Mouse (Mus musculus): Measurements from ENCODE around the gene Grm4. TPM values are rescaled to one million over a fixed set of nuclear protein-coding genes. Genes with fewer than 3 reads are reported as not detected.

Grm4 gene
- polyA plus RNA-seq, 1 experiment, result 310 TPM

- DNase-seq, result peak in 1 of 2 experiments; percentile 53
- Histone ChIP-seq H3K4me1 (ENCODE audit: control insufficient read depth, insufficient read depth, low read length) (peaks cover 76% of the 10 kb centered on the region), H3K27ac (ENCODE audit: insufficient read depth, low read length) (peak overlapping the region; percentile 83), H3K4me3 (replicated peaks; ENCODE audit: insufficient read depth, low read depth, low read length) (no peak overlapping the region), H3K27me3 (ENCODE audit: control insufficient read depth, insufficient read depth, low read length) (no peaks in the 10 kb centered on the region)
- TF ChIP-seq CTCF (IDR thresholded peaks at IDR 0.05; ENCODE audit: borderline replicate concordance, insufficient read depth, low read depth, low read length) (no peak), POLR2A (IDR thresholded peaks at IDR 0.05; ENCODE audit: borderline replicate concordance, insufficient read depth, low read length) (no peak)
- 28% methylated on average over 8 of the region's 8 CpGs for WGBS
Observed at GRCm38 (mm10) chr17:27493969-27494368, 27.2 kb downstream of the Grm4 start.

DNA sequence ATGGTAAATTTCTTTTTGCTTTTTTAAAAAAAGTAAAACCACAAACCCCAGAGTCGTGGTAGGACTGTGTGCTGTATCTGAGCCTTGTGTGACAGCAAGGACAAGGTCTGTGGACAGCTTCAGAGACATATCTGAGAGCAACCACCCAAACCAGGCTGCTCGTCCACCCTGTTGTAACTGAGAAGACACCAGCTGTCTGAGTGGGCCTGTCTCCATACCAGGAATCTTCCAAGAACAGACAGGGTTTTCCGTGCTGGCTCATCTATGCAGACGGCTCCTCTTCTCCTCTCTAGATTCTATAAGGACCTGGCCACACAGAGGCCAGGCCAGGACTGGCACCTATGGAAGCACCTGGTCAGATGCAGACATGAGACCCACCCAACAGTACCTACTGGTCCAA lies 27.8 kb downstream of the Grm4 start:
- peaks cover 77% of the 10 kb centered on the region for H3K4me1 ChIP-seq (ENCODE audit: control insufficient read depth, insufficient read depth, low read length)
- WGBS, result 23% methylated on average over 4 of the region's 4 CpGs
- no peak for TF ChIP-seq CTCF (IDR thresholded peaks at IDR 0.05; ENCODE audit: borderline replicate concordance, insufficient read depth, low read depth, low read length)
- no peak for TF ChIP-seq POLR2A (IDR thresholded peaks at IDR 0.05; ENCODE audit: borderline replicate concordance, insufficient read depth, low read length)
- no peak for DNase-seq
- H3K27me3 ChIP-seq (ENCODE audit: control insufficient read depth, insufficient read depth, low read length), result no peaks in the 10 kb centered on the region
- H3K27ac ChIP-seq (ENCODE audit: insufficient read depth, low read length), result peak overlapping the region; percentile 83
- no peak overlapping the region for H3K4me3 ChIP-seq (replicated peaks; ENCODE audit: insufficient read depth, low read depth, low read length)

GRCm38 (mm10) chr17:27488173-27488823 lies 32.9 kb downstream of the Grm4 start:
- Histone ChIP-seq H3K27ac (ENCODE audit: insufficient read depth, low read length) (peak overlapping the region; percentile 77), H3K27me3 (ENCODE audit: control insufficient read depth, insufficient read depth, low read length) (no peaks in the 10 kb centered on the region), H3K4me1 (ENCODE audit: control insufficient read depth, insufficient read depth, low read length) (peaks cover 75% of the 10 kb centered on the region), H3K4me3 (replicated peaks; ENCODE audit: insufficient read depth, low read depth, low read length) (no peak overlapping the region)
- WGBS, result 14% methylated on average over 16 of the region's 16 CpGs
- no peak for DNase-seq
- no peak for TF ChIP-seq POLR2A (IDR thresholded peaks at IDR 0.05; ENCODE audit: borderline replicate concordance, insufficient read depth, low read length)
- TF ChIP-seq CTCF (IDR thresholded peaks at IDR 0.05; ENCODE audit: borderline replicate concordance, insufficient read depth, low read depth, low read length), result no peak

DNA sequence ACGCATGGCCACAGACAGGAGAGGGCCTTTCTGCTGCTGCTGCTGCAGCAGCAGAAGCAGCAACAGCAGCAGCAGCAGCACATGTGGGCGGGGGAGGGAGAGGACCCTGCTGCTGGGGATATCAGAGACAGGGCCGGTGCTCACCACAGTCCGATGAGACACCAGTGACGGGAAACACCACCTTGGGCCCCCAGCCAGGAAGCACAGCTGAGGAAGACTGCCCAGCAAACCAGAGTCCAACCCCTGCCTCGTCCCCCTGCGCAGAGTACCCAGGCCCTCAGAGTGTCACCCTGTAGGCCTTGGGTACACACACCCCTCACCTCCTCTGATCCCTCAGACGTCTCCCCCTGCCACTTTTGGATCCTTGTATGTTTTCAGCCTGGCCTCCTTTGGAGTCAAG lies 35.3 kb downstream of the Grm4 start:
- TF ChIP-seq POLR2A (IDR thresholded peaks at IDR 0.05; ENCODE audit: borderline replicate concordance, insufficient read depth, low read length) (no peak), CTCF (IDR thresholded peaks at IDR 0.05; ENCODE audit: borderline replicate concordance, insufficient read depth, low read depth, low read length) (no peak)
- Histone ChIP-seq H3K4me1 (ENCODE audit: control insufficient read depth, insufficient read depth, low read length) (peaks cover 89% of the 10 kb centered on the region), H3K27ac (ENCODE audit: insufficient read depth, low read length) (peak overlapping the region; percentile 61), H3K4me3 (replicated peaks; ENCODE audit: insufficient read depth, low read depth, low read length) (no peak overlapping the region), H3K27me3 (ENCODE audit: control insufficient read depth, insufficient read depth, low read length) (no peaks in the 10 kb centered on the region)
- 31% methylated on average over 8 of the region's 8 CpGs for WGBS
- DNase-seq, result no peak

GRCm38 (mm10) chr17:27483571-27483970 lies 37.6 kb downstream of the Grm4 start:
- TF ChIP-seq CTCF (IDR thresholded peaks at IDR 0.05; ENCODE audit: borderline replicate concordance, insufficient read depth, low read depth, low read length), result no peak
- 0 out of 2 replicates have a peak, but pooled peaks have one; percentile 8 for TF ChIP-seq POLR2A (IDR thresholded peaks at IDR 0.05; ENCODE audit: borderline replicate concordance, insufficient read depth, low read length)
- Histone ChIP-seq H3K4me1 (ENCODE audit: control insufficient read depth, insufficient read depth, low read length) (peaks cover 85% of the 10 kb centered on the region), H3K4me3 (replicated peaks; ENCODE audit: insufficient read depth, low read depth, low read length) (no peak overlapping the region), H3K27ac (ENCODE audit: insufficient read depth, low read length) (peak overlapping the region; percentile 87), H3K27me3 (ENCODE audit: control insufficient read depth, insufficient read depth, low read length) (no peaks in the 10 kb centered on the region)
- peak; percentile 79 to 92 for DNase-seq
- 21% methylated on average over 3 of the region's 3 CpGs for WGBS

DNA sequence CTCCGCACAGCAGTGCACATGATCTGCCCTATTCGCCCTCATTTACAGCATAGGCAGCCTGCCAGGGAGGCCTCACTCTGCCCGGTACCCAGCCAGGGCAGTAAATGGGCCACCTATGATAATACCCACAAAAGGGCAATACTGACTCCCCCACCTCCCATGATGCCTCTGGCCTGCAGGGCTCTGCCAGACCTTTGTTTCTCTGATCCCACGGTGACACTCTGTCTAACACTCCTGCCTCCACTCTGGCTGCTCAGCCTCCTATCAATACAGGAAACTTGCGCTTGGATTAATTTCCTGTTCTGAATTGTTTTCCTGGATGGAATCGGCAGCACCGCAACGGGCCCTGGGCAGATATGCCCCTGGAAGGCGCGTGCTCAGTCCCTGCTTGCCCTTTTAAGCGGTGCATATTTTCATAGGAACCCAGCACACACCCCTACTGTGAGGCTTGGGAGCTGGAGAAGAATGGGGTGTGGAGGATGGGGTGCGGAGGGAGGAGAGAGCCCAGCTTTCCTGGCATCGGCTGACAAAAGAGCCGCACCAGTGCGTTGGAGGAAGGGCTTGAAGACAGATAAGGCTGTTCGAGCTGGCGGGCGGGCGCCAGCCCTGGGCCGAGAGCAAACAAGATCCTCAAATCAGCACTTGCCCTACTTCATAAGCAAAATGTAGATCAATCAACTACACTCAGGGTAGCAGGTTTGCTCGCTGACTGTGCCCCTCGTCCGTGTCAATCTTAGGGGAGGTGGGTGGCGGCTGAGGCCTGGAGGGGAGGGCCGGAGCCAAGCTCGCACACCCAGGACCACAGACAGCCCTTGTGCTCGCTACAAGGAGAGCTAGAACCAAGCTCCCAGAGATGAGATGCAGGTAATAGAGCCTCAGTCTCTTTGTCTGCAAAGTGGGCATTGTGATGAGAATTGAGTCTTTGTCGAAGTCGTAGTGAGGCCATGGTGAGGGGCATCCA lies 40.8 kb downstream of the Grm4 start:
- H3K4me1 ChIP-seq (ENCODE audit: control insufficient read depth, insufficient read depth, low read length), result peaks cover 83% of the 10 kb centered on the region
- no peaks in the 10 kb centered on the region for H3K27me3 ChIP-seq (ENCODE audit: control insufficient read depth, insufficient read depth, low read length)
- peak; percentile 77 to 79 for DNase-seq
- WGBS, result 20% methylated on average over 29 of the region's 29 CpGs
- no peak overlapping the region for H3K4me3 ChIP-seq (replicated peaks; ENCODE audit: insufficient read depth, low read depth, low read length)
- TF ChIP-seq POLR2A (IDR thresholded peaks at IDR 0.05; ENCODE audit: borderline replicate concordance, insufficient read depth, low read length) (no peak), CTCF (IDR thresholded peaks at IDR 0.05; ENCODE audit: borderline replicate concordance, insufficient read depth, low read depth, low read length) (no peak)
- H3K27ac ChIP-seq (ENCODE audit: insufficient read depth, low read length), result peak overlapping the region; percentile 88

DNA sequence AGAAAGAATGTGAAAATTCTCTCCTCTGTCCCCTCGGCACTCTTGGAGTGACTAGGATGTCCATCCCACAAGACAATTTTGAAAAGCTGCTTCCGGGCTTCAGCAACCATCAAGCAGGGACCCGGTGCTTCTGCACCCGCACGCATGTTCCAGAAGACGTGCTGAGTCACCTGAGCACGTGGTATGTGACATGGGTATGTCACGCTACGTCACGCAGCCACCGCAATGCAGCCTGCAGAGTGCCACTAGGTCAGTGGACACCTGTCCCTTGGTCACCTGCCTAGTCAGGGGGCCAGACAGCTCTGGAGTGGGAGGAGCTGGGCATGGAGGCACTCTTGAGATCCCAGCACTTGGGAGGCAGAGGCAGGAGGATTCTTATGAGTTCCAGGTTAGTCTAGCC lies 45.6 kb downstream of the Grm4 start:
- H3K27ac ChIP-seq (ENCODE audit: insufficient read depth, low read length), result peak overlapping the region; percentile 18
- TF ChIP-seq CTCF (IDR thresholded peaks at IDR 0.05; ENCODE audit: borderline replicate concordance, insufficient read depth, low read depth, low read length) (no peak), POLR2A (IDR thresholded peaks at IDR 0.05; ENCODE audit: borderline replicate concordance, insufficient read depth, low read length) (no peak)
- 28% methylated on average over 11 of the region's 11 CpGs for WGBS

More for the DNA sequence above, 45.6 kb downstream of the Grm4 start:
- H3K4me3 ChIP-seq (replicated peaks; ENCODE audit: insufficient read depth, low read depth, low read length), result no peak overlapping the region
- DNase-seq, result no peak
- H3K4me1 ChIP-seq (ENCODE audit: control insufficient read depth, insufficient read depth, low read length), result peaks cover 83% of the 10 kb centered on the region
- H3K27me3 ChIP-seq (ENCODE audit: control insufficient read depth, insufficient read depth, low read length), result no peaks in the 10 kb centered on the region
